Mouse (Mus musculus): ENCODE results near the gene Sox4.

The Sox4 gene

DNA sequence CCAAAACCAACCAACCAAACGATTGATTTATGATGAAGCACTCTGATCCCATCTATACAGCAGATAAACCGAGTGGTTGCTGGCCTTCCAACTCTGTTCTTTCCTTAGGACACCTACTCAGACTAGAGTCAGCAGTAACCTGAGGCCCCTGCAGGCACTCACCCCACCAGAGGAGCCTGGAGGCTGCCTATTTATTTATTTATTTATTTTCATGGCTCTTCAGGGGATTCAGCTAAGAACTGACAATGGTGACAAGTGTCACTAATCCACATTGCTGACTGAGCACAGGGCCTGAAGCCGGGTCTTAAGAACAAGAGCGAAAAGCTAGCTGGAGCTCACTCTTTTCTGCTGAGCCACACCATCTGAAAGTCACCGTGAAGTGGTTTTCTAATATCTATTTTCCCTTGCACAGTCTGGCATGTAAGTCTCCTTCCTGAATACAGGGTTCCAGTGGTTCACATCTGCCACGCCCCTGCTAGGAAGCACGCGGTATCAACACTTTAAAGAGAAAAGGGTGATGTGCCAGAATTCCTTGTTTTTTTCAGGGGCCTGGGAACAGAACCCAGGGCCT lies 6.9 kb downstream of the Sox4 start:
- peak; percentile 85 for DNase-seq

- DNase-seq = peak; percentile 63
These were observed 7.8 kb downstream of the Sox4 start for GRCm38 (mm10) chr13:28945681-28946080.

GRCm38 (mm10) chr13:28942926-28943325 lies 10.6 kb downstream of the Sox4 start:
- DNase-seq = peak; percentile 52

- DNase-seq = peak; percentile 71
These were observed 11.4 kb downstream of the Sox4 start for GRCm38 (mm10) chr13:28941983-28942630.

DNA sequence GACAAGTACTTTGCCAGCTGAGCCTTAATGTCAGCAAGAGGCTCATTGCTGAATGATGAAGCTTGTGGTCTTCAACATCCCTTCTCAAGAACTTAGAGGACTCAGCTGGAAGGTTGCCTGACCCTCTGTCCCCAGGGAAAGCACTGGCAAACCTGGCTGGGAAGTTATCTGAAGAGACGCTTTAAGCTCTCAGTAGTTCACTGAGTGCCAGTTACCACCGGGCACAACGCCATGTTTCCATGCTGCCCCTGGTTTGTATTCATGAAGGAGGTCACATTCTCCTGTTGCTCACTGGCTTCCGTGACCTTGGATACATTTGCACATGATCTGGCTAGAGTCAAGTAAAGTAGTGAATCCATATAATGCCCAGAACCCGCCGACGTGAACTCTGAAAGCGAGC lies 20.1 kb downstream of the Sox4 start:
- peak; percentile 99 for DNase-seq

- DNase-seq = peak; percentile 85
These were observed 21.7 kb downstream of the Sox4 start for GRCm38 (mm10) chr13:28931776-28932175.

DNA sequence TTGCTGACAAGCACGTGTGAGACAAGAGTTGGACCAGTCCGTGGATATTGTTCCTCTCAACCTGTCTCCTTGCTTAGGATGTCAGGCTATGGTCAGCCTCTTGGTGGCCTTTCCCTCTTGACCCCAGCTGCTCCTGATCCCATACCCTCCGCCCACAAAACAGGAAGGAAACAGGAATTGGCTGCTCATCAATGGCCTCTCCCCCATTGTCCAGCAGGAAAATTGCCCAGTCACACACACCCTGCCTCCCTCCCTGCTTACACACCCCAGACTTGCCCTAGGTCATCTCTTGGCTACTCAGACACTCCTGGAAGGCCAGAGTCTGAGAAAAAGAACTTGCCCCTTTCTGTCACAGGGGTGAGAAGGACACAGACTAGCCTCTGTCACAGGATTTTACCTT lies 22.2 kb downstream of the Sox4 start:
- peak; percentile 98 for DNase-seq

- peak; percentile 76 for DNase-seq
These were observed 23.1 kb downstream of the Sox4 start for GRCm38 (mm10) chr13:28930364-28930763.

GRCm38 (mm10) chr13:28929936-28930335 lies 23.6 kb downstream of the Sox4 start:
- peak; percentile 86 for DNase-seq

DNA sequence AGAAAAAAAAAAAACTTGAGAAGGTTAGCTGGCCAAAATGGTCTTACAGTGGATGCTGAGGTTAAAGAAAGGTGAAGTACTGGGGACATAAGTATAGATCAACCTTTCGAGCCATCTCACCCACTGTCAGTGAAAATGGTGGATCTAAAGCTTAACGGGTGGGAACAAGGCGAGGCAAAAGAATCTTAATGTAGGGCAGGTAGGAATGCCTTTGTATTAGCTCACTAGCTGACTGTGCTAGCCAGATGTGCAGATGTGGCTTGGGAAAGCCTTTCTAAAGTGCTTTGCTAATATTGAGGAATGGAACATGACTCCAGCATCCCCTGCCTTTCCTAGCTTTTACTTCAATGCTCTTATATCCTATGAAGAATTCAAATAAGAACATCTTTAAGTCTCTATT lies 30.4 kb downstream of the Sox4 start:
- peak; percentile 52 for DNase-seq

DNA sequence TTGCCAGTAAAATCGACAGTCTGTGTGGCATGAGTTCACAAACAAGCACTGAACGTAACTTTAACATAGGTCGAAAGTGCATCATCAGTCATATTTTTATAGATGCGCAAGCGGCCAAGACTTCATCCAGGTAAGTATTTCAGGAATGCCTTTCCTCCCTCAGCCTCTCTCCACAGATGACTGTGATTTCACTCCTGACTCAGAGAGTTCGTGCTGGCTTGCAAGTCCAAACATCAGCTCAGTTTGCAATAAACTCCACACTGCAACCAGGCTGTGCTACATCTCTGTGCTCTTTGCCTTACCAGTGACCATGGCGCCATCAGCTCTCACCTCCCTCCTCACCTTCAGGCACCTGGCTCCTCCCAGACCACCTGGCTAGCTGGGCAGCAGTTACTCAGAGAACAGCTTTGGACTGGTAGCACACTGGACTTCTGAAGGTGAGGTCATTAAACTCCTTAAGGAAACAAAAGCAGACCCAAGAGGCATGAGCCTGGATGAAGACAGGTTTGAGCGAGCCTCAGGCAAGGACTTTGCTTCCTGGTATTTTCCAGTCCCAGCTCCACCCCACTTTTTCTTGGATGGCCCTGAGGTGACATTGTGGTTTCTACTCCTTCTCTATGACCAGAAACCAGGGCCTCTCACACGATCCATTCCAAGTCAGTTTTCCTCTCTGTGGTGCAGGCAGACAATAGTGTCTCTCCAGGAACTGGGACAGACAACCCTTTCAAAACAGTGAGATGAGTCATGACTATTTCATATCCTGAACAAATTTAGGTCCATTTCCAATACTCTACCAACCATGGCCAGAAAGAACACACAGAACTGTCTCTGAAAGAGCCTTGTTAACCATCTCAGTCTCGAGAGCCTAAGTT lies 35.9 kb downstream of the Sox4 start:
- peak; percentile 84 for DNase-seq

GRCm38 (mm10) chr13:28913656-28914055 lies 39.9 kb downstream of the Sox4 start:
- DNase-seq = peak; percentile 73

DNA sequence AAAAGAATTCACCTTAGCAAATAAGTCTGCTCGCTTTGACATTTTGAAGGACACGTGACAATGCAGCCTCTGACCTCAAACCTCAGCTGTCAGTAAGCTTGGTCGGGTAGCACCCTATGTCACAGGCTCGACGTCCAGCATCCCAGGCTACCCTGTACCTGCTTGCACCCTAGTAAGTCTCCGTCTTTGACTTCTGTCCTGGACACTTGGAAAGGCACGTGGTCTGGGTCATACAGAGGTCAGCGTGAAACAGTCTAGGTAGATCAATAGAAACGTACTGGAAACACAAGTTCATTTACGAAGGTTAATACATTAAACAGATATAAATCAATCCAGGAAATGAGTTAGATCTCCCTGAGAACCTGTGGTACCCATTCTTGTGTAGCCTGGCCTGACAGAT lies 46.5 kb downstream of the Sox4 start:
- peak; percentile 52 for DNase-seq

Data from heart, adult 11 months (tissue).